Mouse (Mus musculus) adrenal gland, postnatal 10 days (tissue): ENCODE measurements around the gene Ndufb5. TPM values are rescaled to one million over a fixed set of nuclear protein-coding genes. Genes with fewer than 3 reads are reported as not detected.
A peak's percentile ranks its signal among the peaks of the same experiment; 100 is the strongest.
"Not testable (repeated sequence)": the region's sequence is repeated elsewhere in the genome, so short reads cannot be mapped to it uniquely, and the experiment has no call there.

Experiments used
- DNase-seq: peaks from one replicate; pipeline ENCODE4 v3.0.0; 2021; ENCODE audit warnings: mixed read lengths
- long read RNA-seq, 2 experiments: library from polyadenylated mRNA; stranded (forward); transcript quantifications; one replicate each; pipeline ENCODE4 v2.0.0; 2021
- total RNA-seq, 2 experiments: library from RNA; stranded (reverse); gene quantifications; 2 replicates each; pipeline ENCODE4 v1.2.3; 2021

Ndufb5 gene
- total RNA-seq, result 100 to 1,000 TPM; 513 to 597 TPM
- long read RNA-seq, experiment 1, transcript Ndufb5-204 (6 exons, 1,079 nt), result major isoform, 445 of 471 reads
- long read RNA-seq, experiment 1, partial matches to known transcripts, result 5 of 471 reads
- long read RNA-seq, experiment 1, other reads (novel, unspliced or antisense), result 17 of 471 reads
- long read RNA-seq, experiment 2, transcript Ndufb5-204 (6 exons, 1,079 nt), result major isoform, 405 of 418 reads
- long read RNA-seq, experiment 2, partial matches to known transcripts, result 4 of 418 reads
- long read RNA-seq, experiment 2, other reads (novel, unspliced or antisense), result 8 of 418 reads

DNA sequence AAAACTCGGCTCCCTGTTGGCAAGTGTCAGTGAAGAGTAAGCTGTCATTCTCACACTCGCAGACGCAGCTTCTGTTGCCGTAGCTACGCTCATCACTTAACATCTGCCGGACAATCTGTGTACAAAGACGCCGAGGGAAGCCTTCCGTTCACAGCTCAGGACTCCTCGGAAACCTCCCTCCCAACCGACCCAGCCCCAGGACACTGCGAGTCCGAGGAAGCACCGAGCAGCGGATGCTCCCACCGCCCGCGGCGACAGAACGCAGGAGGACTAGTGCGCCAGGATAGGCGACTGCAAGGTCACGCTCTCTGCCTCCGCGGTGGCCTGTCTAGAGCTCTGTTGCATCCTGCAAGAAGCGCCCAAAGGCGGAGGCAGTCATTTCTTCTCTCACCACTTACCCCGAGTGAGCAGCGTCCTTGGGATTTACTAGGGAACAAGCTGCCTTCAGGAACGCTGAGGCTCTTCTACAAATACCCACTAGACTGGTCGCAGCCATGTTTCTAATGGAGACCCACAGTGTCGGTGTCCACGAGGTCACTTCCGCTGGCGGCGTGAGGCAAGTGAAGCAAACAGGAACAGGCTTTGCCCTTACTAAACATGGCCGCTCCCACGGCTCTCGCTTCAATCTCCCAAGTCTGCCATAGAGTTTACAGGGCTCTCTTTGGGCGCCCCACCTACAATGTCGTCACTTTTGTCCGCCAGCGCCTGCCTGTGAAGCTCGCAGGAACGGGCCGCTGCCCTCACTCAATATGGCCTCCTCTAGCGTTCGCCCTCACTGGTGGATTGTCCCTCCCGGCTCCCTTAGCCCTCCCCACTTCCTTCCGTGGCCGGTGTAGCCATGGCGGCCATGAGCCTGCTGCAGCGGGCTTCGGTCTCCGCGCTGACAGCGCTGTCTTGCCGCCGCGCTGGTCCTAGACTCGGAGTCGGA lies at the start of gene Ndufb5:
Gene Ndufb5, plus strand, starts transcription at position 747 of the 928 bp plus-strand sequence.
- DNase-seq, result peak; percentile 98

DNA sequence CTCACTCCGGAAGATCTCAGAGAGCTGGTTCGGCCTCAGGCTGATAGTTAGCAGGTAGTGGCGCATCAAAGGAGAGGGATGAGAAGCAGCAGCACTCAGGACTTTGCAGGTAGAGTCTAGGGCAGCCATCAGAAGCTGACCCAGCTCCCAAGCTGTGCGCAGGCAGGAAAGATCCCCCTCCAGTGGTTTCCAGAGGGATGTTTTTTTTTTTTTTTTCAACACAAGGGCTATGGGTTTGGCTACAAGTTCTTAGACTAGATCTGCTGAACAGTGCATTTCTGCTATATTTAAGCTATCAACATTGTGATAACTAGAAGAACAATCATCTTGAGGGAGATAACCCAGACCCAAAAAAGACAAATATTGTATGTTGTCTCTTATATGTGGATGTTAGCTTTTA lies 49.6 kb upstream of the Ndufb5 start:
- DNase-seq, result no peak

DNA sequence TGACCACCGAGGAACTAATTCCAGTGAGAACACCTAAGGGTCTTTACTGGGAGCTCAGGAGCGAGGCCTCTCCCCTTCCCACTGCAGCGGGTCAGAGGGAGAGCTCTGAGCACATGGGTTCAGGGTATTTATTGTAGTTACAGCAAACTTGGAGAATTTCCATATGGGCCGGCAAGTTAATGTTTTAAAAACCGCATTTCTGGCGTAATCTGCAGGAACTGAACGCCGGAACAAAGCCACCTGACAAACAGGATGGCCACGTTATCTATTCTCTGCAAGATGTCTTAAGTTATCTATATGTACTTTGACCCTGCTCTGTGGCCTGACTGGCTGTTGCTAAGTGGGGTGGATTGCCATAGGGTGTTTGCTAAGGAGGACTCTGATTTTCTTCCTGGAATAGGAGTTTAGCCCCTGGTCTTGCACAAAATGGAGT lies 47.2 kb upstream of the Ndufb5 start:
- no peak for DNase-seq

GRCm38 (mm10) chr3:32690008-32690407 lies 46.8 kb upstream of the Ndufb5 start:
- DNase-seq, result no peak

DNA sequence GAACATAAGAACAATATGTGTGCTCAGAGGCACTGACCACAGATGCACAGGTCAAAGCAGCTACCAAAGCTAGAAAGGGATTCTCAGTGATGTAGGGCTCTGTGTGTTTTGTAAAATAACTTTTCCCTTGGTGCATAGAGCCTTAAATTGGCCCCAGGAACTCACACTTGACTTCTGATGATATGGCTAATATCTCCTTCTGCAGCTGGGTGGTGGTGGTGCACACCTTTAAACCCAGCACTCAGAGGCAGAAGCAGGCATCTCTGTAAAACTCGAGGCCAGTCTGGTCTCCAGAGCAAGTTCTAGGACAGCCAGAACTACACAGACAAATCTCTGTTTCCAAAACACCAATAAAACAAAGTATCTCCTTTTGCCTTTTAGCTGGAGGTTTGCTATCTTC lies 45.9 kb upstream of the Ndufb5 start:
- no peak for DNase-seq

DNA sequence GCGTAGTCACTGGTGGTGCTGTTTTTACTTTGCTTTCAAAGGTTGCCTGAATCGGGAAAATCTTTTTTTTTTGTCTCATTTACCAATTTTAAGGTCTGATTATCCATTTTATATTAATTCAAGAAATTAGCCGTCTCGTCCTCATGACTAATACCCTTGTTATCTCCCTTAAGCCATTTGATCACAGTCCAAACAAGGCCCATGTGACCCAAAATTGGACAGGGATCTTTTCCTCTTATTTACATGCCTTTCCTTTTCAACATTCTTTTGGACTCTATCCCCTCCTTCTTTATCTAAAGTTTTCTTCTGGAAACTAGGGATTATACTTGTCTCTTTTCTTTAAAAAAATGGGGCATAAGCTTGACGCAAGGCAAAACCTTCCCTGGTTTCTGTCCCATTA lies 44.9 kb upstream of the Ndufb5 start:
- no peak for DNase-seq

GRCm38 (mm10) chr3:32694211-32694610 lies 42.6 kb upstream of the Ndufb5 start:
- no peak for DNase-seq

GRCm38 (mm10) chr3:32694737-32695582 lies 41.8 kb upstream of the Ndufb5 start:
- no peak for DNase-seq

DNA sequence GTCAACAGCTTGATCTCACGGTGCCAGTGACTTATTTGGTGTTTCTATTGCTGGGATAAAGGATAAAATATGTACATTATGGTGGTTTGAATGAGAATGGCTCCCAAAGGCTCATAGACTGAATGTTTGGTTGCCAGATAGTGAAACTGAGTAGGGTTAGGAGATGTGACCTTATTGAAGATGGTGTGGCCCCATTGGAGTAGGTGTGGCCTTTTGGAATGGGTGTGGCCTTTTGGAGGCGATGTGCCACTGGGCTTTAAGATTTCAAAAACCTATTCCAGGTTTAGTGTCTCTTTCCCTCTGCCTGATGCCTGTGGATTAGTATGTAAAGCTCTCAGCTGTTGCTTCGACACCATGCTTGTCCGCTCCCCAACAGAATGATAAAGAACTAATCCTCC lies 41.2 kb upstream of the Ndufb5 start:
- no peak for DNase-seq

GRCm38 (mm10) chr3:32698228-32698863 lies 38.4 kb upstream of the Ndufb5 start:
- DNase-seq, result peak; percentile 93

- not testable (repeated sequence) for DNase-seq
These were observed 32.8 kb upstream of the Ndufb5 start for GRCm38 (mm10) chr3:32704021-32704420.

GRCm38 (mm10) chr3:32704632-32705031 lies 32.2 kb upstream of the Ndufb5 start:
- not testable (repeated sequence) for DNase-seq

GRCm38 (mm10) chr3:32705647-32706348 lies 31.0 kb upstream of the Ndufb5 start, which contains the start of gene Actl6a:
TSS of gene Actl6a (plus strand) at chr3:32706298.
- DNase-seq, result not testable (repeated sequence)

GRCm38 (mm10) chr3:32708052-32708367 lies 28.8 kb upstream of the Ndufb5 start:
- no peak for DNase-seq

DNA sequence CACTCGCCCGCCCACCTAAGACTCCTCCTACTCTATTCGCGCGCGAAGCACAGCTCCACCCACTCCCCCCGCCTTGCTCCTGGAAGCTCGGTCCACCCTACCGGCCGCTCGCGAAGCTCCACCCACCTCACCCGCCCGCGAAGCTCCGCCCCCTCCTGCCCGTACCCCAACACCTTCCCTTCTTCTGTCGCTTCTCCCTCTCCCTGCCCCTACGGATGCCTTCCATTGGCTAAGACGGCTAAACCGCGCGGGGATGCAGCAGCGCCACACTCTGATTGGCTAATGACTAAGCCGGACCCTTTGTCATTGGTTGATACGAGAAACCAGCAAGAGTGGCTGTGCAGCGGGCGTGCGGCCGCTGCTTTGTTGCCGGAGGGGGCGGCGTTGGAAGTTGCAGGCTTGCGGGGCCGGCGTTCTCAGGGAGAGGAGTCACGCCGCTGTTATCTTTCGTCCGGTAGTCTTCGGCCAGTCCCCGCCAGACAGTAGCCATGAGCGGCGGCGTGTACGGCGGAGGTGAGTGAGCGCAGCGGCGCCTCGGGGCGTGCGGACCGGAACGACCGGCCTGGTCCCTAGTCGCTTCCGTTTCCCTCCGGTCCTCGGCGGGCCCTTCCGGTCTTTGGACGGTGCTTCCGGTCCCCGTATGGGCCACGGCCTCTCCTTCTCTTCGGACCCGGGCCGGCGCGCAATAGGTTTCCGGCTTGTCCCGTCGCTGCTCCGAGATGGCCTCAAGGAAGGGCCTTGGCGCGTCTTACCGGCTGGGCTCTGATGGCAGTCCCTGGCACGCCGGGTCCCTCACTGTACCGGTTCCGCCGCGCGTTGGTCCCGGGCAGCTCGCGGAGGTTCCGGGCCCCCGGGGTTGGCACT lies 28.2 kb upstream of the Ndufb5 start:
- DNase-seq, result peak; percentile 99

GRCm38 (mm10) chr3:32709388-32709787 lies 27.4 kb upstream of the Ndufb5 start:
- no peak for DNase-seq

GRCm38 (mm10) chr3:32713711-32714110 lies 23.1 kb upstream of the Ndufb5 start:
- no peak for DNase-seq

DNA sequence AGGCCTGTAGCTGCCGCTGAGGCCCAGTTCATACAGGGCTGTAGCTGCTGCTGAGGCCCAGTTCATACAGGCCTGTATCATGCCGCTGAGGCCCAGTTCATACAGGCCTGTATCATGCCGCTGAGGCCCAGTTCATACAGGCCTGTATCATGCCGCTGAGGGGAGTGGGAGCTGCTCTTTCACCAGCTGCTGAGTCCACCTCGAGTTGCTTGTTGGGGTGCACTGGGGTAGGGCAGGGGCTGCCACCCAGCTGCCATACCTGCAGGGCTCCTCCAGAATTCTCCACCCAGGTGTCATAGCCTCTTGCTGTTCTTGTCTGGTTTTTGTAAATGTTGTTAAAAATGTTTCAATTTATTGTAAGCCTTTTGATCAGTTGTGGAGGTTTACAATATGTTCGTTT lies 19.4 kb upstream of the Ndufb5 start:
- DNase-seq, result not testable (repeated sequence)

DNA sequence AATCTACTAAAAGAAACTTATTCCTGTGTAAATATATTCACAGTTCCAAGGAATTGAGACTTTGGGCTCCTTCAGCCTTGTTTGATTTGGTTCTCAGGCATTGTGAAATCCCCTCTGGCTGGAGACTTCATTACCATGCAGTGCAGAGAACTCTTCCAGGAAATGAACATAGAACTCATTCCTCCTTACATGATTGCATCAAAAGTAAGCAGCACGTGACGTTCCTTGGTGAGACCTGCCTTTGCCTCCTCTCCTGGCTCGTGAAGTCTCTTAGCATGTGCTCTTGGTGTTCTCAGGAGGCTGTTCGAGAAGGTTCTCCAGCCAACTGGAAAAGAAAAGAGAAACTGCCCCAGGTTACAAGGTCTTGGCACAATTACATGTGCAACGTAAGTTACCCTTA lies 18.5 kb upstream of the Ndufb5 start:
- no peak for DNase-seq

DNA sequence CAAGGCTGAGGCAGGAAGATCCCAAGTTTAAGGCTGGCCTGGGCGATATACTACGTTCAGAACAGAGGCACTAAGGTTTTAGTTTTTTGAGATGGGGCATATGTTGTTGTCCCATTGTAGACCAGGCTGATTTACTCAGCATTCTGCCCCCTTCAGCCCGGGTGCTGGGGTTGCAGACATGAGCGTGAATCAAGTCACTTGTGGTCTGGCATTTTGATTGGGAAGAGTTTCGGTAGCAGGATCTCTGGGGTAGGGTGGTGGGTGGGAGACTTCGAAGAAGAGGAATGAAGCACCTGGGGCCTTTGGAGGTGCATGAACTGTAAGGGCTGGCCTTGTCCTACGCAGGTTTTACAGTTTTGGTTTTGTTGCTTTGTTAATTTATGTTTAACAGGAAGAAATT lies 12.6 kb upstream of the Ndufb5 start:
- DNase-seq, result no peak
